Mouse (Mus musculus): ENCODE data around the gene Cntnap1. TPM values are rescaled to one million over a fixed set of nuclear protein-coding genes. Genes with fewer than 3 reads are reported as not detected.
A peak's percentile ranks its signal among the peaks of the same experiment; 100 is the strongest.
"Not testable (repeated sequence)": the region's sequence is repeated elsewhere in the genome, so short reads cannot be mapped to it uniquely, and the experiment has no call there.

Cntnap1 gene
- 0.39 and 0.44 TPM in 2 replicates for polyA plus RNA-seq (2016; fragmentation: Nextera tagmentation; extraction: Ambion mirVana)

DNA sequence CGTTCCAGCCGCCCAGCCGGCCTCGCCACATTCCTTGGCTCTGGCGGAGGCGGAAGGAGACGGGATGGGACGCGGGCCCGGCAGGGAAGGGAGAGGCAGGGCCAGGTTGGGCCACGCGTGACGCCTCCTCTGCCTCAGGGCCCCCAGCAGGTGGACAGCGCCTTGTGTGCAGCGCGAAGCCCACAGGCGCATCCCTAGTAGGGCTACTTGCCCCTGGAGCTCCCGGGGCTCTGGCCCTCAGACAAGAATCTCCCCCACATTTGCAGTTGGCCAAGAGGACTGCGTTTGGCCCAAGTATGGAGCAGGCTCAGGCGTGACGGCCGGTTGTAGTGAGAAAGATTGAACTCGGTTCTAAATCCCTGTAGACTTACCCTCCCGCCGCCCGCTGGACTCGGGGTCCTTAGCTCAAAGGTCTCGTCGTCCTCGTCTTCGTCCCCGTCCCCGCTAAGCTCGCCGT is at the start of gene Cntnap1:
TSS of gene Cntnap1 (plus strand) at position 170 of the 457 bp plus-strand sequence.
- H3K36me3 ChIP-seq: peaks cover 23% of the 10 kb centered on the region
- no peaks in the 10 kb centered on the region for H3K9me3 ChIP-seq
- no peak for DNase-seq (ENCODE audit: low spot score)
- under 1% methylated on average over 35 of the region's 35 CpGs for WGBS
- H3K27me3 ChIP-seq (ENCODE audit: insufficient read depth, poor library complexity, severe bottlenecking): peaks cover 75% of the 10 kb centered on the region
- H3K4me3 ChIP-seq: peak within 1 kb of the TSS; percentile 76
- peaks cover 73% of the 10 kb centered on the region for H3K4me1 ChIP-seq
- H3K27ac ChIP-seq: peak within 1 kb of the TSS; percentile 88

DNA sequence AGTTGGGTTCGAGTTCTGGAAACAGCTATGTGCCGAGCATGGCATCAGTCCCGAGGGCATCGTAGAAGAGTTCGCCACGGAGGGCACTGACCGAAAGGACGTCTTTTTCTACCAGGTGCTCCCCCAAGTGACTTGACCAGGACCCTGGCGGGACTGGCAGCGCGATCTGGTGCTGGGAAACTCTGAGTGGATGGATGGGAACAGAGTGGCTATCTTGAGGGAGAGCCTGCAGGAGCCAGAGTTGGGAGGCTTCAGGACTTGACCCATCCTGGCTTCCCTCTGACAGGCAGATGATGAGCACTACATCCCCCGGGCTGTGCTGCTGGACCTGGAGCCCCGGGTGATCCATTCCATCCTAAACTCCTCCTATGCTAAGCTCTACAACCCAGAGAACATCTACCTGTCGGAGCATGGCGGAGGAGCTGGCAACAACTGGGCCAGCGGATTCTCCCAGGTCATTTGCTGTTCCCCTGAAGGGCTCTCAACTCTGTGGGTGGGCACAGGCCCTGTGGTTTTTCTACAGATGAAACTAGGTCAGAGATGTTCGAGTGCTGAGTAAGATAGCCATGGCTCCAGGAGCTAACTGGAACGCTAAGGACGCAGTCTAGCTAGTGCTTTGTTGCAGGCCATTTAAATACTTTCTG is 49.7 kb upstream of the Cntnap1 start:
- 25% methylated on average over 19 of the region's 19 CpGs for WGBS
- Histone ChIP-seq H3K4me1 (peaks cover 35% of the 10 kb centered on the region), H3K27ac (peak overlapping the region; percentile 94), H3K9me3 (no peaks in the 10 kb centered on the region), H3K36me3 (peaks cover 45% of the 10 kb centered on the region), H3K4me3 (peak overlapping the region; percentile 94), H3K27me3 (ENCODE audit: insufficient read depth, poor library complexity, severe bottlenecking) (no peaks in the 10 kb centered on the region)
- DNase-seq (ENCODE audit: low spot score): no peak

DNA sequence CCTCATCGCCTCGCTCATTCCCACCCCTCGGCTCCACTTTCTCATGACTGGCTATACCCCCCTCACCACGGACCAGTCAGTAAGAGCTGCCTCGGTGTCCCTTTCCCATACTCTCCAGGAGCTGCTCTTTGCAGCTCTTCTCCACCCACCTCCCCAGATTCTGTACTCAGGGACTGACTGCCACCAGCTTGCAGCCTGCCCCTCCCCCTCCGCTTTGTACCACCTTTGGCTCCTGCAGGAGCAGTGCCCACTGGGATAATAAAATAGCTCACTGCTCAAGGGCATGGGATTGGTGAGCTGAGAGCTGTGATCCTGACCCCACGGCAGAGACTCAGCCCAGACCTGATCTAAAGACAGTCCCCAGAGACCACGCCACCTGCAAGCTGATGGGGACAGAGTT is 45.8 kb upstream of the Cntnap1 start:
- 93% methylated on average over 8 of the region's 8 CpGs for WGBS
- not testable (repeated sequence) for DNase-seq (ENCODE audit: low spot score); H3K4me3 ChIP-seq; H3K27me3 ChIP-seq (ENCODE audit: insufficient read depth, poor library complexity, severe bottlenecking); H3K27ac ChIP-seq; H3K9me3 ChIP-seq
- Histone ChIP-seq H3K36me3 (peaks cover 57% of the 10 kb centered on the region), H3K4me1 (peaks cover 26% of the 10 kb centered on the region)

DNA sequence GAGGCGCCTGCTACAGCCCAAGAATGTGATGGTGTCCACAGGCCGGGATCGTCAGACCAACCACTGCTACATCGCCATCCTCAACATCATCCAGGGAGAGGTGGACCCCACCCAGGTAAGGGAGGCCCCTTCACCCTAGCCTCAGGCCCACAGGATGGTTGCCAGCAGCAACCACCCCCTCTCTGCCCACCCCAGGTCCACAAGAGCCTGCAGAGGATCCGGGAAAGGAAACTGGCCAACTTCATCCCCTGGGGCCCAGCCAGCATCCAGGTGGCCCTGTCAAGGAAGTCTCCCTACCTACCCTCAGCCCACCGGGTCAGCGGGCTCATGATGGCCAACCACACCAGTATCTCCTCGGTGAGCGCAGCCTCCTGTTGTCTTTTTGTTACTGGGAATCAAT is 45.3 kb upstream of the Cntnap1 start:
- Histone ChIP-seq H3K4me1 (peaks cover 24% of the 10 kb centered on the region), H3K36me3 (peaks cover 57% of the 10 kb centered on the region)
- not testable (repeated sequence) for H3K4me3 ChIP-seq; DNase-seq (ENCODE audit: low spot score); H3K27ac ChIP-seq; H3K9me3 ChIP-seq; H3K27me3 ChIP-seq (ENCODE audit: insufficient read depth, poor library complexity, severe bottlenecking)
- WGBS: 97% methylated on average over 9 of the region's 9 CpGs

DNA sequence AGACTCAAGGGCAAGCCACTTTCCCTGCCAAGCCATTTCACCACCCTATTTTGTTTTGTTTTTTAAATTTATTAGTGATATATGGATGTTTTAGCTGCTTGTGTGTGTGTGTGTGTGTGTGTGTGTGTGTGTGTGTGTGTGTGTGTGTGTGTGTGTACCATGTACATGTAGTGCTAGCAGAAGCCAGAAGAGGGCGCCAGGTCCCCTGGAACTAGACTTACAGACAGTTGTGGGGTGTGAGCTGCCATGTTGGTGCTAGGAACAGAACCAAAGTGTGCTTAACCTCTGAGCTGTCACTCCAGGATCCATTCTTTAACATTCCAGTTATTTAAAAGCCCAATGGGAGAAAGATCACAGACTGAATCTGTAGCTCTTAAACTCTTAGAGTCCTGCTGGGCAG is 43.2 kb upstream of the Cntnap1 start:
- Histone ChIP-seq H3K27ac (no peak overlapping the region), H3K4me1 (peaks cover 23% of the 10 kb centered on the region), H3K9me3 (no peaks in the 10 kb centered on the region), H3K4me3 (no peak overlapping the region), H3K36me3 (peaks cover 51% of the 10 kb centered on the region), H3K27me3 (ENCODE audit: insufficient read depth, poor library complexity, severe bottlenecking) (no peaks in the 10 kb centered on the region)
- 80% methylated on average over 1 of the region's 1 CpGs for WGBS
- DNase-seq (ENCODE audit: low spot score): no peak

DNA sequence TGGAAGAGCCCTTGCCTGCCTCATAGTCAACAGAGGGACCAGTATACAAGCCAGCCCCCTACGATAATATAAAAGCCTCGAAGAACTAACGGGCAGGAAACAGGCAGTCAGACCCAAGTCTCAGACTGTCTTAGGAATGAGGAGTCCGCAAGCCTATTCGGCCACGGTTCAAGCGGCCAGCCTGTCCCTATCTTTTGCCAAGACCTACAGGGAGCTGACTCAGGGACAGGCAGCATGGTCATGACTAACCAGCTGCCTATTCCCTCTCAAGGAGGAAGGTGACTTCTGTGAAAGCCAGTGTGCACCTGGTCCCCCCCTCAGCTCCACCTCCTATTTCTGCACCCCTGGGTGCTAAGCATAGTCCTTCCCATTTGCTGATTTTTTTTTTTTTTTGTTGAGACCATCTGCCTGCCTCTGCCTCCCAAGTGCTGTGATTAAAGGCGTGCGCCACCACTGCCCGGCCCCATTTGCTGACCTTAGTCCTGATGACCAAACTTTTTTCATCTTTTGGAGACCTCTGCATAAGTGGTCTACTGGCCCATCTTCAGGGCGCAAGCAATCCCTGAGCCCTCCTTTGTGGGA is 41.2 kb upstream of the Cntnap1 start:
- DNase-seq (ENCODE audit: low spot score): no peak
- Histone ChIP-seq H3K9me3 (no peaks in the 10 kb centered on the region), H3K4me3 (no peak overlapping the region), H3K27me3 (ENCODE audit: insufficient read depth, poor library complexity, severe bottlenecking) (no peaks in the 10 kb centered on the region), H3K27ac (peak overlapping the region; percentile 52; the same call in 1 of the 2 replicates), H3K36me3 (peaks cover 32% of the 10 kb centered on the region), H3K4me1 (peaks cover 23% of the 10 kb centered on the region)
- 84% methylated on average over 11 of the region's 11 CpGs for WGBS

DNA sequence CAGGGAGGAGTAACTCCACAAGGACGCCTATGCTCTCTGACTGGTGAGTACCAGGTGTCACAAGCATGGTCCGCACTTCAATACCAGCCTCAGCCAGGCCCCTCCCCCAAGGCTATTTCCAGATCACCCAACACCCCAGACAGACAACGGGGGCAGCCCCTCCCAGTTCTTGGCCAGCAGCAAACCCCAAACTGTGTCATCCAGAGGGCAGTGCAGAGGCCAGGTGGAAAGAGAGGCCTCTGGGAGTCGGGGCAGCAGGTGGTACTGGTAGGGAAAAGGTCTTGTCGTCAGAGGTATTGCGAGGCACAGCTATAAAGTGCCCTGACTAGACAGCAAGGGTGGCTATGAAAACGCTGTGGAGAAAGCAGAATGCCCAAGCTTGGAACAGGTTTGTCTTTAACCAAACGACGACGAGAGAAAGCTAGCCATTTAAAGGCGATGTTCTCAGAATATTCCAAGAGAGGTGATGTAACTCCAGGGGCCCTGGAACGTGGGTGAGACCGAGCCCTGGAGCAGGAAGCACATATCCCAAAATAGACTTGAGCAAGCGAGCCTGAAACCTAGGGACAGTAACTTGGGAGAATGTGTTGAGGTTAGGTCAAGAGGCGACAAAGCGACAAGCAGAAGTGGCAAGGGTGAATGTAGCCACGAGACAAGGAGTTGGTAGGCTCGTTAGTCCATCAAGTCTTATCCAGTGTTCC is 40.1 kb upstream of the Cntnap1 start:
- H3K9me3 ChIP-seq: no peaks in the 10 kb centered on the region
- peaks cover 23% of the 10 kb centered on the region for H3K36me3 ChIP-seq
- DNase-seq (ENCODE audit: low spot score): peak; percentile 82
- H3K27me3 ChIP-seq (ENCODE audit: insufficient read depth, poor library complexity, severe bottlenecking): no peaks in the 10 kb centered on the region
- H3K4me3 ChIP-seq: peak overlapping the region; percentile 36
- H3K4me1 ChIP-seq: peaks cover 23% of the 10 kb centered on the region
- peak overlapping the region; percentile 87 for H3K27ac ChIP-seq
- 28% methylated on average over 18 of the region's 18 CpGs for WGBS

DNA sequence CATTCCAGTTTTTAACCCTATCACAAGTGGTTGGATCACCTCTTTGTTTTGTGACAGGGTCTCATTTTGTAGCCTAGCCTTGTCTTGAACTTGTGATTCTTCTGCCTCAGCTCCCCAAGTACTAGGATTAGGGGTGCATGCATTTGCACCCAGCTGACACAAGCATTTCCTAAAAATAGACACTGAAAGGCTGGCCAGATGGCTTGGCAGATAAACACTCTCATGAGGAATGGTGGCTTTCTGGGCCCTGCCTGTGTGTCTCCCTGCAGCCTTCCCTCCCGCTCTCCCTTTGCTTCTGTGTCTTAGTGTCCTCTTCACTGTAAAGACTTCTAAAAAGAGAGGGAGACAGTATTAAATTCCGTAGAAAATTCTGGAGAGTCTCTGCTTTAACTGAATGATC is 39.1 kb upstream of the Cntnap1 start:
- Histone ChIP-seq H3K36me3 (peaks cover 14% of the 10 kb centered on the region), H3K27me3 (ENCODE audit: insufficient read depth, poor library complexity, severe bottlenecking) (no peaks in the 10 kb centered on the region), H3K27ac (peak overlapping the region; percentile 38; the same call in 1 of the 2 replicates), H3K4me1 (peaks cover 23% of the 10 kb centered on the region), H3K4me3 (no peak overlapping the region), H3K9me3 (no peaks in the 10 kb centered on the region)
- no peak for DNase-seq (ENCODE audit: low spot score)
- 89% methylated on average over 2 of the region's 2 CpGs for WGBS

DNA sequence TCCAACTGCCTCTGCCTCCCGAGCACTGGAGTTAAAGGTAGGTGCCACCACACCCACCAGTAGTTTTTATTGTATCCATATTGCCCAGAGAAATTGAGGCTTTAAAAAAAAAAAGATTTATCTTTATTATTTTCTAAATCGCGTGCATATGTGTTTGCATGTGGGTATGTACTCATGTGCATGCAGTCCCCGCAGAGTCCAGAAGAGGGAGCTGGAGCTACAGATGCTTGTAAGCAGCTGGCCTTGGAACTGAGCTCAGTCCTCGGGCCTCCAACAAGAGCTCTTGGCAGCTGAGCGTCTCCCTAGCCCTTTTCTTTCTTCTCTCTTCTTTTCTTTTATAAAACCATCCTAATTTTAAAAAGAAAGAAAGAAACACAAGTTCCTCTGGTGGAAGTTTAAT is 38.6 kb upstream of the Cntnap1 start:
- Histone ChIP-seq H3K4me3 (no peak overlapping the region), H3K27me3 (ENCODE audit: insufficient read depth, poor library complexity, severe bottlenecking) (no peaks in the 10 kb centered on the region), H3K4me1 (peaks cover 23% of the 10 kb centered on the region), H3K36me3 (peaks cover 8% of the 10 kb centered on the region), H3K27ac (0 out of 2 replicates have a peak overlapping the region, but pooled peaks have one; percentile 38), H3K9me3 (no peaks in the 10 kb centered on the region)
- DNase-seq (ENCODE audit: low spot score): no peak
- WGBS: 93% methylated on average over 6 of the region's 6 CpGs

DNA sequence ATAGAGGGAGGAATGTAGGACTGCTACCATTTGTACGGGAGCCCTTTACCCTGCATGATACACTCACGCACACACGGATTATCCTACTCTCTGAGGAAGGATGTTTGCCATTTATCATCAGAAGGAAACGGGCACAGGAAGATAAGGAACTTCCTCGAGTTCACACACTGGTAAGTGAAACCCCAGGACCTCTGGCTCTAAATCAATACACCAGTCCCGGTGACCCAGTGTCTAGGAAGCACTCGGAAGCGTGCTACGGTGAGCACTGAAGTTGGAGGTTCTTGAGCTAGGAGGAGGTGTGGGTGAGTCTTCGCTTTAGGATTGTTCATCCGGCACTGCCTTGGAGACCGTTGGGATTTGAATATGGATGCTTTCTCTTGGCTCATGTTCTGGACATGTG is 37.3 kb upstream of the Cntnap1 start:
- Histone ChIP-seq H3K9me3 (no peaks in the 10 kb centered on the region), H3K27me3 (ENCODE audit: insufficient read depth, poor library complexity, severe bottlenecking) (no peaks in the 10 kb centered on the region), H3K4me3 (no peak overlapping the region), H3K27ac (no peak overlapping the region), H3K36me3 (no peaks in the 10 kb centered on the region), H3K4me1 (peaks cover 23% of the 10 kb centered on the region)
- DNase-seq (ENCODE audit: low spot score): no peak
- 58% methylated on average over 12 of the region's 12 CpGs for WGBS

DNA sequence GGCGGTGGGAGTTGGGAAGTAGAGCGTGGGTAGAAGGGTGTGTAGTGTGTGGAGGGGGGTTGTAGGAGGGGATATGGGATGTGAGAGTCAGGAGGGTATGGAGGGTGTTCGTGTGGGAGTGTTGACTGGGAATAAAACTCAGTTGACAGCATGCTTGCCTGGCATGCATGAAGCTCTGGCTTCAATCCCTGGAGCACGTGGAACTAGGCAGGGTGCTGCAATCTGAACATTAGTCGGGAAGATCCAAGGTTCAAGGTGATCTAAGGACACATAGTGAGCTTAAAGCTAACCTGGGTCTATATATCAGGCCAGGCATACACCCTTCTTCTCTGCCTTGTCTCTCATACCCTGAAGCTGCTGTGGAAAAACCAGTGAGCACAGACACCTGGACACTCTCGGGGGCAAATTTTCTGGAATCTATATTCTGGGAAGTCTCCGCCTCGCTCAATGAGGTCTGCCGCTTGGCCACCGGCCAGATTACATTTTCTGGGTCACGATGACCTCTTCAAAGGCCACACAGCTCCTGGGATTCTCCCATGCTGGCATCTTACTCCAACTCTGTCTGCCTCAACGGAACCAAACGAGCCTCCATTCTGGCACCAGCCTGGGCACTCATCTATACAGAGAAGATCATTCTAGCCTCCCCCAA is 36.0 kb upstream of the Cntnap1 start:
- Histone ChIP-seq H3K9me3 (no peaks in the 10 kb centered on the region), H3K27me3 (ENCODE audit: insufficient read depth, poor library complexity, severe bottlenecking) (no peaks in the 10 kb centered on the region), H3K4me1 (peaks cover 24% of the 10 kb centered on the region), H3K4me3 (no peak overlapping the region), H3K27ac (0 out of 2 replicates have a peak overlapping the region, but pooled peaks have one; percentile 6), H3K36me3 (no peaks in the 10 kb centered on the region)
- WGBS: 76% methylated on average over 13 of the region's 13 CpGs
- DNase-seq (ENCODE audit: low spot score): no peak

DNA sequence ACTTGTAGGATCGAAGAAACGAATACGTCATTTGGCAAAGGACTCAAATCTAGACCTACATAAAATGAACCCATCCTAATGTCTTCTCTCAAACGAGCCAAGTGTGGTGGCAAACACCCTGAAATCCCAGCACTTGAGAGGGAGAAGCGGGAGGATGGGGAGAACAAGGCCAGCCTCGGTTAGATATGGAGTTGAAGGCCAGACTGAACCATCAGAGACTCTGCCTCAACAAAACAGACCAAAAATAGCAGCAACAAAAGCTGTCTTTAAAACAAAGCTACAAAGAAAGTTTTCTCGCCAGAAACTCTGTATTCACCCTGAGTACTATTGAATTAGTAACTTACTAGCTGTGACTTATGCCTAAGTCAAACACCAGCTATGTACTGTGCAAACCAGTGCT is 33.3 kb upstream of the Cntnap1 start:
- Histone ChIP-seq H3K27me3 (ENCODE audit: insufficient read depth, poor library complexity, severe bottlenecking) (peaks cover 19% of the 10 kb centered on the region; the same call in 1 of the 2 replicates), H3K4me1 (peaks cover 18% of the 10 kb centered on the region), H3K9me3 (no peaks in the 10 kb centered on the region), H3K36me3 (no peaks in the 10 kb centered on the region), H3K4me3 (no peak overlapping the region), H3K27ac (no peak overlapping the region)
- 76% methylated on average over 7 of the region's 7 CpGs for WGBS
- DNase-seq (ENCODE audit: low spot score): no peak

Measured in heart, embryonic 10.5 days (tissue).